Mouse (Mus musculus): ENCODE measurements around the gene Syt1.

- TF ChIP-seq ZNF384 (IDR thresholded peaks at IDR 0.05; ENCODE audit: low read depth, low read length) (no peak), ZC3H11A (IDR thresholded peaks at IDR 0.05; ENCODE audit: borderline replicate concordance, low read depth, low read length) (no peak), CHD2 (IDR thresholded peaks at IDR 0.05; ENCODE audit: low read depth, low read length) (no peak), HCFC1 (IDR thresholded peaks at IDR 0.05; ENCODE audit: borderline replicate concordance, insufficient read depth, low read length) (no peak), MAFK (IDR thresholded peaks at IDR 0.05; ENCODE audit: insufficient read depth, low read depth, low read length) (no peak)
Measured at GRCm38 (mm10) chr10:108892441-108892840, 118.3 kb downstream of the Syt1 start.
